Mouse (Mus musculus) CH12.LX (cell line): ENCODE measurements around the gene Samd10. TPM values are rescaled to one million over a fixed set of nuclear protein-coding genes. Genes with fewer than 3 reads are reported as not detected.

ENCODE experiments used
- DNase-seq: peaks from one replicate; pipeline ENCODE4 v3.0.0-alpha.2; 2013; ENCODE audit errors: extremely low read depth
- H3K27ac ChIP-seq: 2 replicates; pipeline ENCODE4 v1.5.1; 2012; ENCODE audit warnings: low read depth, mild to moderate bottlenecking, control low read depth, moderate library complexity; ENCODE audit not compliant: insufficient read depth
- H3K27me3 ChIP-seq: replicated peaks from 2 replicates; pipeline ENCODE3; 2012; ENCODE audit warnings: inconsistent platforms
- H3K36me3 ChIP-seq, 2 experiments: replicated peaks in 1 of 2; 2 replicates each; pipeline versions ENCODE3 to v1.6.1; 2012; ENCODE audit warnings: inconsistent platforms in 1 of 2, low read length in 1 of 2, mild to moderate bottlenecking in 1 of 2, mixed read lengths in 1 of 2, moderate library complexity in 1 of 2; ENCODE audit not compliant: control insufficient read depth in 1 of 2, insufficient read depth in 1 of 2
- H3K4me1 ChIP-seq, 2 experiments: 2 replicates each; pipeline ENCODE4 v1.6.1; 2012; ENCODE audit warnings: inconsistent platforms in 1 of 2, moderate library complexity in 1 of 2; ENCODE audit not compliant: insufficient read depth in 2 of 2, control insufficient read depth in 1 of 2
- H3K4me2 ChIP-seq: 2 replicates; pipeline ENCODE4 v1.6.1; 2012; ENCODE audit warnings: low read depth, mild to moderate bottlenecking, control low read depth; ENCODE audit not compliant: poor library complexity, insufficient read depth, severe bottlenecking
- H3K4me3 ChIP-seq, 3 experiments: fragments of 150-350 bp in 1 of 3; sonication (generic) in 1 of 3; replicated peaks in 1 of 3; 2 replicates each; pipeline versions ENCODE3 to v1.5.1; 2011 to 2012; ENCODE audit warnings: low read depth in 2 of 3, low read length in 2 of 3, mild to moderate bottlenecking in 2 of 3, moderate library complexity in 2 of 3, control low read depth in 1 of 3, improper control_type of control experiment in 1 of 3, inconsistent platforms in 1 of 3, mixed read lengths in 1 of 3; ENCODE audit not compliant: poor library complexity in 1 of 3
- H3K79me2 ChIP-seq: replicated peaks from 2 replicates; pipeline ENCODE4 v1.6.1; 2012; ENCODE audit warnings: mild to moderate bottlenecking, moderate library complexity; ENCODE audit not compliant: control insufficient read depth, poor library complexity, insufficient read depth, severe bottlenecking; ENCODE audit errors: extremely low read depth
- H3K9ac ChIP-seq: 2 replicates; pipeline ENCODE4 v1.6.1; 2012; ENCODE audit warnings: low read depth, mild to moderate bottlenecking, control low read depth, moderate library complexity; ENCODE audit not compliant: insufficient read depth
- H3K9me3 ChIP-seq: replicated peaks from 2 replicates; pipeline ENCODE3; 2012; ENCODE audit warnings: low read length, inconsistent platforms, mixed read lengths
- CHD1 ChIP-seq: IDR thresholded peaks from 2 replicates; pipeline ENCODE4 v1.6.1; 2012; ENCODE audit warnings: low read depth, low read length, improper control_type of control experiment, inconsistent platforms
- CHD2 ChIP-seq: IDR thresholded peaks from 2 replicates; pipeline ENCODE4 v1.6.1; 2011; ENCODE audit warnings: low read length, improper control_type of control experiment
- ETS1 ChIP-seq: conservative IDR thresholded peaks from 2 replicates; pipeline ENCODE4 v1.6.1; 2012; ENCODE audit warnings: low read depth, mild to moderate bottlenecking, inconsistent platforms, low read length, improper control_type of control experiment, moderate library complexity
- GABPA ChIP-seq: IDR thresholded peaks from 2 replicates; pipeline ENCODE4 v1.6.1; 2012; ENCODE audit warnings: low read depth, low read length, improper control_type of control experiment, inconsistent platforms; ENCODE audit not compliant: insufficient replicate concordance
- JUN ChIP-seq: IDR thresholded peaks from 2 replicates; pipeline ENCODE4 v1.6.1; 2011; ENCODE audit warnings: low read depth, mild to moderate bottlenecking, low read length, improper control_type of control experiment, moderate library complexity; ENCODE audit not compliant: insufficient read depth
- MAX ChIP-seq: IDR thresholded peaks from 2 replicates; pipeline ENCODE4 v1.6.1; 2011; ENCODE audit warnings: low read length, improper control_type of control experiment
- NRF1 ChIP-seq: IDR thresholded peaks from 2 replicates; pipeline ENCODE4 v1.6.1; 2014; ENCODE audit warnings: low read depth, mild to moderate bottlenecking, inconsistent platforms, low read length, improper control_type of control experiment, moderate library complexity
- PAX5 ChIP-seq: IDR thresholded peaks from 2 replicates; pipeline ENCODE4 v1.6.1; 2012; ENCODE audit warnings: low read length, inconsistent platforms, mixed read lengths
- POLR2A ChIP-seq: IDR thresholded peaks from 2 replicates; pipeline ENCODE4 v1.6.1; 2011; ENCODE audit warnings: low read depth, mild to moderate bottlenecking, improper control_type of control experiment, low read length
- POLR2AphosphoS2 ChIP-seq: IDR thresholded peaks from 2 replicates; pipeline ENCODE4 v1.6.1; 2011; ENCODE audit warnings: low read depth, low read length, improper control_type of control experiment
- RAD21 ChIP-seq: IDR thresholded peaks from 2 replicates; pipeline ENCODE4 v1.6.1; 2011; ENCODE audit warnings: low read depth, mild to moderate bottlenecking, low read length, improper control_type of control experiment, moderate library complexity
- ZC3H11A ChIP-seq: IDR thresholded peaks from 2 replicates; pipeline ENCODE4 v1.6.1; 2012; ENCODE audit warnings: low read depth, mild to moderate bottlenecking, inconsistent platforms, low read length, improper control_type of control experiment
- ZKSCAN1 ChIP-seq: IDR thresholded peaks from 2 replicates; pipeline ENCODE4 v1.6.1; 2012; ENCODE audit warnings: low read depth, inconsistent platforms, low read length, improper control_type of control experiment, borderline replicate concordance
- dilution Hi-C: fragments of 300-500 bp; cut with MboI; formaldehyde crosslinking; loops from 2 replicates; pipeline ENCODE4 v1.14.3; 2020; ENCODE audit warnings: low sequenced_read_pairs; ENCODE audit not compliant: extremely low pct_unique_long_range_greater_than_20kb, extremely low pct_ligation_motif_present
- in situ Hi-C: fragments of 300-500 bp; cut with MboI; formaldehyde crosslinking; loops from 3 replicates; pipeline ENCODE4 v1.14.3; 2019; ENCODE audit warnings: low sequenced_read_pairs, low pct_ligation_motif_present, low pct_unique_long_range_greater_than_20kb, mixed read lengths
- polyA plus RNA-seq: library from polyadenylated mRNA; unstranded; fragments of >175 nt; gene quantifications from 2 replicates; pipeline ENCODE4 v1.2.1, GENCODE M21; 2012; ENCODE audit warnings: low read depth; ENCODE audit not compliant: insufficient read length
- total RNA-seq, 2 experiments: library from RNA; depleted of rRNA; stranded (reverse); fragments of 300-350 nt in 1 of 2; fragments of >200 nt in 1 of 2; gene quantifications; 2 replicates each; pipeline ENCODE4 v1.2.3; 2012 to 2014

The Samd10 gene
- total and polyA plus RNA-seq, 3 experiments: 0.32 to 3.8 (median 0.66) TPM

- no peak for DNase-seq
- dilution Hi-C loops: no loop called here
These were observed 21.9 kb downstream of the Samd10 start for GRCm38 (mm10) chr2:181577126-181577525.

GRCm38 (mm10) chr2:181576613-181577012 lies 22.4 kb downstream of the Samd10 start:
- no peak for DNase-seq
- H3K9me3 ChIP-seq: no peaks in the 10 kb centered on the region
- in situ Hi-C loops (loop anchor here (5.0 kb wide), 1 partner anchor 184 kb away; no protein-coding TSS in a partner anchor), dilution Hi-C loops (no loop called here)
- H3K36me3 ChIP-seq: peaks cover 28 to 60% of the 10 kb centered on the region in 2 experiments
- no peak overlapping the region for H3K4me3 ChIP-seq
- no peak overlapping the region for H3K27ac ChIP-seq
- H3K79me2 ChIP-seq: peaks cover 4% of the 10 kb centered on the region; the same call in 1 of the 2 replicates
- H3K27me3 ChIP-seq: no peaks in the 10 kb centered on the region
- H3K9ac ChIP-seq: no peak overlapping the region
- no peak overlapping the region for H3K4me2 ChIP-seq
- H3K4me1 ChIP-seq: peaks cover 3 to 19% of the 10 kb centered on the region in 2 experiments; a peak in 2 of 4 replicates
- no peak for TF ChIP-seq MAX
- no peak for TF ChIP-seq ZC3H11A
- no peak for TF ChIP-seq POLR2A
- no peak for TF ChIP-seq RAD21
- TF ChIP-seq NRF1: no peak
- TF ChIP-seq CHD1: no peak
- TF ChIP-seq ZKSCAN1: no peak
- TF ChIP-seq GABPA: no peak
- TF ChIP-seq ETS1: no peak
- TF ChIP-seq CHD2: no peak

More at GRCm38 (mm10) chr2:181577126-181577525, 21.9 kb downstream of the Samd10 start:
- peaks cover 4% of the 10 kb centered on the region; the same call in 1 of the 2 replicates for H3K79me2 ChIP-seq
- TF ChIP-seq JUN (no peak), MAX (no peak), POLR2AphosphoS2 (no peak), PAX5 (no peak)
- TF ChIP-seq, all 38 proteins: peak for 0
- in situ Hi-C loops: loop anchor here (5.0 kb wide), 1 partner anchor 185 kb away; no protein-coding TSS in a partner anchor
- Histone ChIP-seq H3K27me3 (no peaks in the 10 kb centered on the region), H3K9me3 (no peaks in the 10 kb centered on the region), H3K4me1 (peaks cover 3 to 21% of the 10 kb centered on the region in 2 experiments; a peak in 2 of 4 replicates), H3K36me3 (peaks cover 23 to 55% of the 10 kb centered on the region in 2 experiments), H3K4me2 (no peak overlapping the region), H3K4me3 (no peak overlapping the region), H3K9ac (no peak overlapping the region), H3K27ac (no peak overlapping the region)
